Mouse (Mus musculus) CH12.LX (cell line): ENCODE data around the gene Hbb-bh1.

Experiments used
- CTCF ChIP-seq, 2 experiments: IDR thresholded peaks in 1 of 2; conservative IDR thresholded peaks in 1 of 2; 2 replicates each; pipeline ENCODE4 v1.5.1; 2011 to 2012; ENCODE audit warnings: low read depth in 2 of 2, low read length in 2 of 2, improper control_type of control experiment in 1 of 2, inconsistent platforms in 1 of 2, mild to moderate bottlenecking in 1 of 2, moderate library complexity in 1 of 2
- MAFK ChIP-seq: IDR thresholded peaks from 2 replicates; pipeline ENCODE4 v1.6.1; 2011; ENCODE audit warnings: low read length, improper control_type of control experiment; ENCODE audit not compliant: insufficient replicate concordance
- MYC ChIP-seq: IDR thresholded peaks from 2 replicates; pipeline ENCODE4 v1.6.1; 2011; ENCODE audit warnings: low read depth, mild to moderate bottlenecking, improper control_type of control experiment, low read length
- TCF12 ChIP-seq: IDR thresholded peaks from 2 replicates; pipeline ENCODE4 v1.6.1; 2014; ENCODE audit warnings: low read depth, mild to moderate bottlenecking, inconsistent platforms, low read length, improper control_type of control experiment
- USF2 ChIP-seq: conservative IDR thresholded peaks from 2 replicates; pipeline ENCODE4 v1.6.1; 2011; ENCODE audit warnings: low read depth, low read length, improper control_type of control experiment
- ZMIZ1 ChIP-seq: IDR thresholded peaks from 2 replicates; pipeline ENCODE4 v1.6.1; 2012; ENCODE audit warnings: low read depth, mild to moderate bottlenecking, inconsistent platforms, low read length, improper control_type of control experiment

DNA sequence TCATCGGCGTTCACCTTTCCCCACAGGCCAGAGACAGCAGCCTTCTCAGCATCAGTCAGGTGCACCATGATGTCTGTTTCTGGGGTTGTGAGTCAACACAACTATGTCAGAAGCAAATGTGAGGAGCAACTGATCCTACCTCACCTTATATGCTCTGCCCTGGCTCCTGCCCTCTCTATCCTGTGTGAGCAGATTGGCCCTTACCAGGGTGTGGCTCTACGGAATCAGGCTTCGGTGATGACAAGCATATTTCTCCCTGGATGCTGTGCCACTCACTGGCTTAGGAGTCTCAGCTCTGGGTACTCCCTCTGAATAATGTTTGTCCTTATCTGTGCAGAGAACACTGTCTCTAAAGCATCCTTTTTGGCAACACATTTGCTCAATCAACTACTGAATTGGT is 15.2 kb downstream of the Hbb-bh1 start, which contains the start of gene Hbb-bs:
- TF ChIP-seq CTCF (conservative IDR thresholded peaks at IDR 0.05 in 1 of 2, IDR thresholded peaks at IDR 0.05 in 1 of 2; ENCODE audit: low read depth in 2 of 2, low read length in 2 of 2) (no peak), TCF12 (no peak), ZMIZ1 (no peak), MYC (no peak), MAFK (no peak), USF2 (no peak)
